Mouse (Mus musculus) v-Abl transformed pro-B cells (cell line): ENCODE measurements around the gene Zbtb11.

Experiments used
- in situ Hi-C, 2 experiments: fragments of 400-800 bp; cut with MboI; formaldehyde crosslinking; loops; one replicate each; pipeline ENCODE4 v1.15.1; 2025; ENCODE audit not compliant: unreplicated experiment in 2 of 2

Zbtb11 gene

GRCm38 (mm10) chr16:55973431-55974255 is at the start of gene Zbtb11:
Gene Zbtb11, plus strand, starts transcription at chr16:55973883.
- in situ Hi-C loops: loop anchor here (5.0 to 25.0 kb wide), 5 partner anchors 54 to 1114 kb away; partner anchors contain the start of gene Pcnp (in 1 of the 2)

- in situ Hi-C loops: no loop called here
These were observed 49.7 kb upstream of the Zbtb11 start for GRCm38 (mm10) chr16:55924010-55924409.

- in situ Hi-C loops: loop anchor here in 1 of 2 experiments (5.0 to 25.0 kb wide), 2 partner anchors 37 to 778 kb away; partner anchors contain the start of genes Nxpe3 and Tfg
These were observed 39.9 kb upstream of the Zbtb11 start for GRCm38 (mm10) chr16:55933681-55934343.

- in situ Hi-C loops: loop anchor here in 1 of 2 experiments (5.0 to 25.0 kb wide), 2 partner anchors 37 to 778 kb away; partner anchors contain the start of genes Nxpe3 and Tfg
These were observed 39.1 kb upstream of the Zbtb11 start, which contains the start of gene Cep97 for GRCm38 (mm10) chr16:55934453-55935037. Gene Cep97, minus strand, starts transcription at chr16:55934855.

GRCm38 (mm10) chr16:55938761-55939160 is 34.9 kb upstream of the Zbtb11 start:
- in situ Hi-C loops: loop anchor here in 1 of 2 experiments (25.0 kb wide), 1 partner anchor 774 kb away; the partner anchor contains the start of gene Tfg

GRCm38 (mm10) chr16:55939703-55940102 is 34.0 kb upstream of the Zbtb11 start:
- in situ Hi-C loops: loop anchor here in 1 of 2 experiments (25.0 kb wide), 1 partner anchor 773 kb away; the partner anchor contains the start of gene Tfg

- in situ Hi-C loops: loop anchor here in 1 of 2 experiments (25.0 kb wide), 1 partner anchor 772 kb away; the partner anchor contains the start of gene Tfg
These were observed 32.9 kb upstream of the Zbtb11 start for GRCm38 (mm10) chr16:55940781-55941180.

- in situ Hi-C loops: loop anchor here (5.0 to 25.0 kb wide), 2 partner anchors 55 to 765 kb away; partner anchors contain the start of gene Tfg (in 1 of the 2)
These were observed 26.4 kb upstream of the Zbtb11 start for GRCm38 (mm10) chr16:55947266-55947665.

GRCm38 (mm10) chr16:55947876-55948410 is 25.7 kb upstream of the Zbtb11 start:
- in situ Hi-C loops: loop anchor here (5.0 to 25.0 kb wide), 2 partner anchors 56 to 764 kb away; partner anchors contain the start of gene Tfg (in 1 of the 2)

GRCm38 (mm10) chr16:55948963-55949362 is 24.7 kb upstream of the Zbtb11 start:
- in situ Hi-C loops: loop anchor here (5.0 to 25.0 kb wide), 2 partner anchors 57 to 763 kb away; partner anchors contain the start of gene Tfg (in 1 of the 2)

GRCm38 (mm10) chr16:55950462-55950861 is 23.2 kb upstream of the Zbtb11 start:
- in situ Hi-C loops: loop anchor here (5.0 to 25.0 kb wide), 3 partner anchors 964 to 1142 kb away; no protein-coding TSS in a partner anchor

- in situ Hi-C loops: loop anchor here (5.0 to 25.0 kb wide), 3 partner anchors 964 to 1141 kb away; no protein-coding TSS in a partner anchor
These were observed 22.6 kb upstream of the Zbtb11 start for GRCm38 (mm10) chr16:55950946-55951678.

GRCm38 (mm10) chr16:55951679-55952327 is 21.9 kb upstream of the Zbtb11 start:
- in situ Hi-C loops: loop anchor here (5.0 to 25.0 kb wide), 3 partner anchors 963 to 1140 kb away; no protein-coding TSS in a partner anchor

- in situ Hi-C loops: loop anchor here (5.0 to 25.0 kb wide), 3 partner anchors 962 to 1140 kb away; no protein-coding TSS in a partner anchor
These were observed 20.9 kb upstream of the Zbtb11 start for GRCm38 (mm10) chr16:55952771-55953170.

- in situ Hi-C loops: loop anchor here (5.0 to 25.0 kb wide), 3 partner anchors 961 to 1138 kb away; no protein-coding TSS in a partner anchor
These were observed 19.5 kb upstream of the Zbtb11 start for GRCm38 (mm10) chr16:55954196-55954595.

- in situ Hi-C loops: loop anchor here in 1 of 2 experiments (25.0 kb wide), 1 partner anchor 1124 kb away; no protein-coding TSS in a partner anchor
These were observed 10.6 kb upstream of the Zbtb11 start for GRCm38 (mm10) chr16:55963068-55963467.

- in situ Hi-C loops: loop anchor here in 1 of 2 experiments (25.0 kb wide), 1 partner anchor 1123 kb away; no protein-coding TSS in a partner anchor
These were observed 9.3 kb upstream of the Zbtb11 start for GRCm38 (mm10) chr16:55964126-55964949.
